Mouse (Mus musculus): ENCODE measurements around the gene Nat9. TPM values are rescaled to one million over a fixed set of nuclear protein-coding genes. Genes with fewer than 3 reads are reported as not detected.
A peak's percentile ranks its signal among the peaks of the same experiment; 100 is the strongest.

Gene Nat9
- polyA plus RNA-seq, 1 experiment: 16.9 TPM

- TF ChIP-seq CTCF (IDR thresholded peaks at IDR 0.05; ENCODE audit: borderline replicate concordance, extremely low read depth, insufficient read depth, insufficient read length) (no peak), POLR2A (IDR thresholded peaks at IDR 0.05; ENCODE audit: borderline replicate concordance, extremely low read depth, insufficient read depth, insufficient read length, poor library complexity, severe bottlenecking) (no peak)
- no peak for DNase-seq (ENCODE audit: low read depth)
These were observed 25.5 kb downstream of the Nat9 start for GRCm38 (mm10) chr11:115162205-115162601.

GRCm38 (mm10) chr11:115161578-115162204 is 26.0 kb downstream of the Nat9 start:
- TF ChIP-seq POLR2A (IDR thresholded peaks at IDR 0.05; ENCODE audit: borderline replicate concordance, extremely low read depth, insufficient read depth, insufficient read length, poor library complexity, severe bottlenecking): no peak
- no peak for TF ChIP-seq CTCF (IDR thresholded peaks at IDR 0.05; ENCODE audit: borderline replicate concordance, extremely low read depth, insufficient read depth, insufficient read length)
- no peak for DNase-seq (ENCODE audit: low read depth)

- peak; percentile 70 for DNase-seq (ENCODE audit: low read depth)
- TF ChIP-seq POLR2A (IDR thresholded peaks at IDR 0.05; ENCODE audit: borderline replicate concordance, extremely low read depth, insufficient read depth, insufficient read length, poor library complexity, severe bottlenecking): no peak
- TF ChIP-seq CTCF (IDR thresholded peaks at IDR 0.05; ENCODE audit: borderline replicate concordance, extremely low read depth, insufficient read depth, insufficient read length): peak; percentile 87
These were observed 26.6 kb downstream of the Nat9 start for GRCm38 (mm10) chr11:115160883-115161577.

- no peak for DNase-seq (ENCODE audit: low read depth)
- TF ChIP-seq CTCF (IDR thresholded peaks at IDR 0.05; ENCODE audit: borderline replicate concordance, extremely low read depth, insufficient read depth, insufficient read length) (peak; percentile 70), POLR2A (IDR thresholded peaks at IDR 0.05; ENCODE audit: borderline replicate concordance, extremely low read depth, insufficient read depth, insufficient read length, poor library complexity, severe bottlenecking) (no peak)
These were observed 27.5 kb downstream of the Nat9 start for GRCm38 (mm10) chr11:115160016-115160797.

- DNase-seq (ENCODE audit: low read depth): no peak
- TF ChIP-seq POLR2A (IDR thresholded peaks at IDR 0.05; ENCODE audit: borderline replicate concordance, extremely low read depth, insufficient read depth, insufficient read length, poor library complexity, severe bottlenecking) (no peak), CTCF (IDR thresholded peaks at IDR 0.05; ENCODE audit: borderline replicate concordance, extremely low read depth, insufficient read depth, insufficient read length) (no peak)
These were observed 29.5 kb downstream of the Nat9 start for GRCm38 (mm10) chr11:115157933-115158719.

GRCm38 (mm10) chr11:115155053-115155634 is 32.5 kb downstream of the Nat9 start:
- DNase-seq (ENCODE audit: low read depth): no peak
- TF ChIP-seq POLR2A (IDR thresholded peaks at IDR 0.05; ENCODE audit: borderline replicate concordance, extremely low read depth, insufficient read depth, insufficient read length, poor library complexity, severe bottlenecking): no peak
- no peak for TF ChIP-seq CTCF (IDR thresholded peaks at IDR 0.05; ENCODE audit: borderline replicate concordance, extremely low read depth, insufficient read depth, insufficient read length)

GRCm38 (mm10) chr11:115153699-115154292 is 33.9 kb downstream of the Nat9 start:
- DNase-seq (ENCODE audit: low read depth): peak; percentile 79
- no peak for TF ChIP-seq POLR2A (IDR thresholded peaks at IDR 0.05; ENCODE audit: borderline replicate concordance, extremely low read depth, insufficient read depth, insufficient read length, poor library complexity, severe bottlenecking)
- peak; percentile 73 for TF ChIP-seq CTCF (IDR thresholded peaks at IDR 0.05; ENCODE audit: borderline replicate concordance, extremely low read depth, insufficient read depth, insufficient read length)

- DNase-seq (ENCODE audit: low read depth): no peak
- TF ChIP-seq CTCF (IDR thresholded peaks at IDR 0.05; ENCODE audit: borderline replicate concordance, extremely low read depth, insufficient read depth, insufficient read length): no peak
- TF ChIP-seq POLR2A (IDR thresholded peaks at IDR 0.05; ENCODE audit: borderline replicate concordance, extremely low read depth, insufficient read depth, insufficient read length, poor library complexity, severe bottlenecking): no peak
These were observed 34.6 kb downstream of the Nat9 start for GRCm38 (mm10) chr11:115153088-115153487.

- DNase-seq (ENCODE audit: low read depth): peak; percentile 92
- TF ChIP-seq CTCF (IDR thresholded peaks at IDR 0.05; ENCODE audit: borderline replicate concordance, extremely low read depth, insufficient read depth, insufficient read length) (no peak), POLR2A (IDR thresholded peaks at IDR 0.05; ENCODE audit: borderline replicate concordance, extremely low read depth, insufficient read depth, insufficient read length, poor library complexity, severe bottlenecking) (no peak)
These were observed 35.8 kb downstream of the Nat9 start for GRCm38 (mm10) chr11:115151755-115152429.

Data from brain, embryonic 14.5 days (tissue).